Mouse (Mus musculus) spleen, adult 10 weeks (tissue): Measurements from ENCODE around the gene Ifnz. TPM values are rescaled to one million over a fixed set of nuclear protein-coding genes. Genes with fewer than 3 reads are reported as not detected.

Experiments
- polyA plus RNA-seq: library from polyadenylated mRNA; stranded (reverse); fragments of 350-450 nt; fragmentation: Illumina TruSeq; extraction: RNeasy Lipid Tissue Mini Kit (QIAGEN cat#74804); gene quantifications from one replicate; pipeline ENCODE4 v1.2.3, GENCODE M21; 2015; ENCODE audit warnings: low replicate concordance; ENCODE audit not compliant: insufficient read depth

Ifnz gene
- polyA plus RNA-seq = not detected

GRCm38 (mm10) chr4:88781831-88782230, at the start of gene Ifnz:
Gene Ifnz (plus strand): TSS chr4:88782131.

GRCm38 (mm10) chr4:88754818-88755340, 27.1 kb upstream of the Ifnz start, which contains the start of gene Gm13271:
Gene Gm13271 (plus strand): TSS chr4:88754868.

GRCm38 (mm10) chr4:88759610-88760268, 22.2 kb upstream of the Ifnz start, which contains the start of gene Gm13283:
Gene Gm13283 (plus strand): TSS chr4:88760119.

GRCm38 (mm10) chr4:88773534-88773933, 8.4 kb upstream of the Ifnz start, which contains the start of gene Gm13290:
Gene Gm13290 (plus strand): TSS chr4:88773834.

GRCm38 (mm10) chr4:88776622-88777021, 5.3 kb upstream of the Ifnz start, which contains the start of gene Gm13289:
Gene Gm13289 (plus strand): TSS chr4:88776922.

GRCm38 (mm10) chr4:88779550-88779949, 2.4 kb upstream of the Ifnz start, which contains the start of gene Gm13272:
Gene Gm13272 (plus strand): TSS chr4:88779850.

GRCm38 (mm10) chr4:88785409-88785808, 3.5 kb downstream of the Ifnz start, which contains the start of gene Gm13276:
Gene Gm13276 (plus strand): TSS chr4:88785709.

GRCm38 (mm10) chr4:88788402-88788801, 6.5 kb downstream of the Ifnz start, which contains the start of gene Gm13277:
Gene Gm13277 (plus strand): TSS chr4:88788632.

GRCm38 (mm10) chr4:88791250-88791649, 9.3 kb downstream of the Ifnz start, which contains the start of gene Gm13278:
Gene Gm13278 (plus strand): TSS chr4:88791550.

GRCm38 (mm10) chr4:88793936-88794675, 12.2 kb downstream of the Ifnz start, which contains the start of gene Gm13275:
Gene Gm13275 (plus strand): TSS chr4:88794487.

GRCm38 (mm10) chr4:88797097-88797496, 15.2 kb downstream of the Ifnz start, which contains the start of gene Gm13279:
Gene Gm13279 (plus strand): TSS chr4:88797397.

GRCm38 (mm10) chr4:88799365-88799764, 17.4 kb downstream of the Ifnz start, which contains the start of gene Gm13285:
Gene Gm13285 (plus strand): TSS chr4:88799665.

GRCm38 (mm10) chr4:88802954-88803353, 21.0 kb downstream of the Ifnz start, which contains the start of gene Gm13287:
Gene Gm13287 (plus strand): TSS chr4:88803254.

GRCm38 (mm10) chr4:88805231-88805630, 23.3 kb downstream of the Ifnz start, which contains the start of gene Gm13288:
Gene Gm13288 (plus strand): TSS chr4:88805531.

GRCm38 (mm10) chr4:88815928-88816327, 34.0 kb downstream of the Ifnz start, which contains the start of gene Ifna7:
Gene Ifna7 (plus strand): TSS chr4:88816228.

GRCm38 (mm10) chr4:88819659-88820058, 37.7 kb downstream of the Ifnz start, which contains the start of gene Ifna11:
Gene Ifna11 (plus strand): TSS chr4:88819959.

GRCm38 (mm10) chr4:88827116-88827515, 45.2 kb downstream of the Ifnz start, which contains the start of gene Ifna6:
Gene Ifna6 (plus strand): TSS chr4:88827416.

Other genes starting within 250 kb of the Ifnz start
- gene Ifna15, start 223.9 kb upstream of the Ifnz start, polyA plus RNA-seq = not detected
- not detected for gene Ifna14, start 210.3 kb upstream of the Ifnz start, polyA plus RNA-seq
- not detected for gene Ifna9, start 189.7 kb upstream of the Ifnz start, polyA plus RNA-seq
- gene Ifna12, start 178.8 kb upstream of the Ifnz start, polyA plus RNA-seq = not detected
- gene C87499, start 147.7 kb upstream of the Ifnz start, polyA plus RNA-seq = not detected
- not detected for gene Ifna13, start 137.7 kb upstream of the Ifnz start, polyA plus RNA-seq
- not detected for gene Ifna16, start 105.2 kb upstream of the Ifnz start, polyA plus RNA-seq
- not detected for gene Ifna2, start 98.2 kb upstream of the Ifnz start, polyA plus RNA-seq
- gene Ifnab, start 90.8 kb upstream of the Ifnz start, polyA plus RNA-seq = not detected
- not detected for gene Gm26566, start 60.3 kb upstream of the Ifnz start, polyA plus RNA-seq
- 49.2 TPM for gene Klhl9, start 59.7 kb upstream of the Ifnz start, polyA plus RNA-seq
- not detected for gene Gm13271, start 27.3 kb upstream of the Ifnz start, polyA plus RNA-seq
- not detected for gene Gm13283, start 22.0 kb upstream of the Ifnz start, polyA plus RNA-seq
- gene Gm13290, start 8.3 kb upstream of the Ifnz start, polyA plus RNA-seq = not detected
- gene Gm13289, start 5.2 kb upstream of the Ifnz start, polyA plus RNA-seq = not detected
- gene Gm13272, start 2.3 kb upstream of the Ifnz start, polyA plus RNA-seq = not detected
- gene Gm13276, start 3.6 kb downstream of the Ifnz start, polyA plus RNA-seq = not detected
- not detected for gene Gm13277, start 6.5 kb downstream of the Ifnz start, polyA plus RNA-seq
- gene Gm13278, start 9.4 kb downstream of the Ifnz start, polyA plus RNA-seq = not detected
- not detected for gene Gm13275, start 12.4 kb downstream of the Ifnz start, polyA plus RNA-seq
- not detected for gene Gm13279, start 15.3 kb downstream of the Ifnz start, polyA plus RNA-seq
- not detected for gene Gm13285, start 17.5 kb downstream of the Ifnz start, polyA plus RNA-seq
- not detected for gene Gm13287, start 21.1 kb downstream of the Ifnz start, polyA plus RNA-seq
- not detected for gene Gm13288, start 23.4 kb downstream of the Ifnz start, polyA plus RNA-seq
- not detected for gene Ifna7, start 34.1 kb downstream of the Ifnz start, polyA plus RNA-seq
- not detected for gene Ifna11, start 37.8 kb downstream of the Ifnz start, polyA plus RNA-seq
- gene Ifna6, start 45.3 kb downstream of the Ifnz start, polyA plus RNA-seq = not detected
- not detected for gene Ifna5, start 53.4 kb downstream of the Ifnz start, polyA plus RNA-seq
- gene Ifna4, start 59.7 kb downstream of the Ifnz start, polyA plus RNA-seq = not detected
- not detected for gene Ifna1, start 68.0 kb downstream of the Ifnz start, polyA plus RNA-seq
- not detected for gene Ifne, start 98.1 kb downstream of the Ifnz start, polyA plus RNA-seq